Mouse (Mus musculus): ENCODE data around the gene Kif13a.

Kif13a gene

GRCm38 (mm10) chr13:46765361-46765760, 164.3 kb downstream of the Kif13a start:
- no peak for DNase-seq

GRCm38 (mm10) chr13:46763210-46763609, 166.5 kb downstream of the Kif13a start:
- no peak for DNase-seq

GRCm38 (mm10) chr13:46760921-46761320, 168.7 kb downstream of the Kif13a start:
- DNase-seq = no peak

- no peak for DNase-seq
These were observed 170.3 kb downstream of the Kif13a start for GRCm38 (mm10) chr13:46759281-46759809.

- DNase-seq = no peak
These were observed 171.0 kb downstream of the Kif13a start for GRCm38 (mm10) chr13:46758627-46759026.

GRCm38 (mm10) chr13:46757946-46758345, 171.7 kb downstream of the Kif13a start:
- no peak for DNase-seq

GRCm38 (mm10) chr13:46753294-46753693, 176.4 kb downstream of the Kif13a start:
- no peak for DNase-seq

- no peak for DNase-seq
These were observed 177.0 kb downstream of the Kif13a start for GRCm38 (mm10) chr13:46752566-46753229.

GRCm38 (mm10) chr13:46748138-46748873, 181.4 kb downstream of the Kif13a start:
- no peak for DNase-seq

GRCm38 (mm10) chr13:46743821-46744220, 185.8 kb downstream of the Kif13a start:
- DNase-seq = no peak

- no peak for DNase-seq
These were observed 187.3 kb downstream of the Kif13a start for GRCm38 (mm10) chr13:46742367-46742766.

GRCm38 (mm10) chr13:46739426-46739825, 190.2 kb downstream of the Kif13a start:
- DNase-seq = no peak

GRCm38 (mm10) chr13:46737482-46737881, 192.2 kb downstream of the Kif13a start:
- no peak for DNase-seq

- no peak for DNase-seq
These were observed 193.2 kb downstream of the Kif13a start for GRCm38 (mm10) chr13:46736479-46736865.

GRCm38 (mm10) chr13:46735808-46736478, 193.7 kb downstream of the Kif13a start:
- peak; percentile 26 to 34 for DNase-seq

GRCm38 (mm10) chr13:46735219-46735807, 194.4 kb downstream of the Kif13a start:
- no peak for DNase-seq

GRCm38 (mm10) chr13:46729998-46730397, 199.7 kb downstream of the Kif13a start:
- DNase-seq = no peak

- DNase-seq = no peak
These were observed 201.3 kb downstream of the Kif13a start for GRCm38 (mm10) chr13:46728411-46728810.

- DNase-seq = peak; percentile 98 to 100
These were observed 201.8 kb downstream of the Kif13a start, which contains the start of gene Nup153 for GRCm38 (mm10) chr13:46727837-46728268. Gene Nup153 (minus strand): TSS chr13:46727940.

GRCm38 (mm10) chr13:46727038-46727836, 202.4 kb downstream of the Kif13a start:
- peak in 1 of 2 experiments; percentile 49 for DNase-seq

GRCm38 (mm10) chr13:46726288-46727037, 203.2 kb downstream of the Kif13a start:
- DNase-seq = peak; percentile 13 to 41

Measured in cerebellum, adult 18-20 months (tissue).